Mouse (Mus musculus): Measurements from ENCODE around the gene 3110082J24Rik. TPM values are rescaled to one million over a fixed set of nuclear protein-coding genes. Genes with fewer than 3 reads are reported as not detected.

The 3110082J24Rik gene
- polyA plus RNA-seq, 1 experiment from 2014 or later = not detected

GRCm38 (mm10) chr5:30114761-30115140 is 8.9 kb upstream of the 3110082J24Rik start:
- 0 out of 2 replicates have a peak, but pooled peaks cover 3% of the 10 kb centered on the region for H3K4me1 ChIP-seq (replicated peaks; ENCODE audit: control insufficient read depth, insufficient read depth, low read length)
- 0 out of 2 replicates have a peak overlapping the region, but pooled peaks have one; percentile 40 for H3K9ac ChIP-seq (ENCODE audit: low read depth, low read length)
- H3K4me2 ChIP-seq (replicated peaks; ENCODE audit: low read depth) = peak overlapping the region; percentile 95
- H3K4me3 ChIP-seq (ENCODE audit: low read depth, low read length) = peak overlapping the region; percentile 52
- H3K27me3 ChIP-seq (replicated peaks; ENCODE audit: control insufficient read depth, insufficient read depth, low read length) = peaks cover 7% of the 10 kb centered on the region
- no peak for TF ChIP-seq CTCF (IDR thresholded peaks at IDR 0.05; ENCODE audit: low read depth)
- H3K27ac ChIP-seq (ENCODE audit: low read depth, low read length) = no peak overlapping the region
- WGBS = 1% methylated on average over 28 of the region's 28 CpGs
- H3K9me3 ChIP-seq (ENCODE audit: control insufficient read depth) = no peaks in the 10 kb centered on the region
- peaks cover 13% of the 10 kb centered on the region for H3K36me3 ChIP-seq (ENCODE audit: control insufficient read depth, insufficient read depth)
- ATAC-seq = no peak

- peak; percentile 32 for ATAC-seq
- 0 out of 2 replicates have a peak, but pooled peaks cover 3% of the 10 kb centered on the region for H3K4me1 ChIP-seq (replicated peaks; ENCODE audit: control insufficient read depth, insufficient read depth, low read length)
- peaks cover 7% of the 10 kb centered on the region for H3K27me3 ChIP-seq (replicated peaks; ENCODE audit: control insufficient read depth, insufficient read depth, low read length)
- peak; percentile 81 for TF ChIP-seq CTCF (IDR thresholded peaks at IDR 0.05; ENCODE audit: low read depth)
- WGBS = 2% methylated on average over 102 of the region's 103 CpGs
- peak overlapping the region; percentile 52 for H3K4me3 ChIP-seq (ENCODE audit: low read depth, low read length)
- no peaks in the 10 kb centered on the region for H3K9me3 ChIP-seq (ENCODE audit: control insufficient read depth)
- H3K9ac ChIP-seq (ENCODE audit: low read depth, low read length) = 0 out of 2 replicates have a peak overlapping the region, but pooled peaks have one; percentile 40
- H3K4me2 ChIP-seq (replicated peaks; ENCODE audit: low read depth) = peak overlapping the region; percentile 95
- peaks cover 7% of the 10 kb centered on the region for H3K36me3 ChIP-seq (ENCODE audit: control insufficient read depth, insufficient read depth)
- no peak overlapping the region for H3K27ac ChIP-seq (ENCODE audit: low read depth, low read length)
Measured at GRCm38 (mm10) chr5:30113881-30114760, 8.2 kb upstream of the 3110082J24Rik start.

- no peaks in the 10 kb centered on the region for H3K36me3 ChIP-seq (ENCODE audit: control insufficient read depth, insufficient read depth)
- ATAC-seq = no peak
- H3K4me2 ChIP-seq (replicated peaks; ENCODE audit: low read depth) = no peak overlapping the region
- TF ChIP-seq CTCF (IDR thresholded peaks at IDR 0.05; ENCODE audit: low read depth) = peak; percentile 62
- no peak overlapping the region for H3K4me3 ChIP-seq (ENCODE audit: low read depth, low read length)
- H3K9ac ChIP-seq (ENCODE audit: low read depth, low read length) = no peak overlapping the region
- no peaks in the 10 kb centered on the region for H3K9me3 ChIP-seq (ENCODE audit: control insufficient read depth)
- 0 out of 2 replicates have a peak, but pooled peaks cover 3% of the 10 kb centered on the region for H3K4me1 ChIP-seq (replicated peaks; ENCODE audit: control insufficient read depth, insufficient read depth, low read length)
- H3K27me3 ChIP-seq (replicated peaks; ENCODE audit: control insufficient read depth, insufficient read depth, low read length) = peaks cover 14% of the 10 kb centered on the region
- WGBS = 51% methylated on average over 3 of the region's 3 CpGs
- H3K27ac ChIP-seq (ENCODE audit: low read depth, low read length) = no peak overlapping the region
Measured at GRCm38 (mm10) chr5:30112533-30113068, 6.7 kb upstream of the 3110082J24Rik start.

GRCm38 (mm10) chr5:30111771-30112170 is 5.9 kb upstream of the 3110082J24Rik start:
- Histone ChIP-seq H3K27me3 (replicated peaks; ENCODE audit: control insufficient read depth, insufficient read depth, low read length) (peaks cover 18% of the 10 kb centered on the region), H3K27ac (ENCODE audit: low read depth, low read length) (no peak overlapping the region), H3K9ac (ENCODE audit: low read depth, low read length) (no peak overlapping the region), H3K4me2 (replicated peaks; ENCODE audit: low read depth) (0 out of 2 replicates have a peak overlapping the region, but pooled peaks have one; percentile 47), H3K4me3 (ENCODE audit: low read depth, low read length) (no peak overlapping the region), H3K9me3 (ENCODE audit: control insufficient read depth) (no peaks in the 10 kb centered on the region), H3K4me1 (replicated peaks; ENCODE audit: control insufficient read depth, insufficient read depth, low read length) (0 out of 2 replicates have a peak, but pooled peaks cover 3% of the 10 kb centered on the region), H3K36me3 (ENCODE audit: control insufficient read depth, insufficient read depth) (no peaks in the 10 kb centered on the region)
- TF ChIP-seq CTCF (IDR thresholded peaks at IDR 0.05; ENCODE audit: low read depth) = no peak; the same call in 1 of the 2 replicates
- 68% methylated on average over 3 of the region's 3 CpGs for WGBS
- no peak for ATAC-seq

- 0 out of 2 replicates have a peak, but pooled peaks have one; percentile 11 for ATAC-seq
- peak; percentile 65 for TF ChIP-seq CTCF (IDR thresholded peaks at IDR 0.05; ENCODE audit: low read depth)
- Histone ChIP-seq H3K27ac (ENCODE audit: low read depth, low read length) (peak overlapping the region; percentile 64; the same call in 1 of the 2 replicates), H3K27me3 (replicated peaks; ENCODE audit: control insufficient read depth, insufficient read depth, low read length) (peaks cover 24% of the 10 kb centered on the region), H3K9me3 (ENCODE audit: control insufficient read depth) (no peaks in the 10 kb centered on the region), H3K36me3 (ENCODE audit: control insufficient read depth, insufficient read depth) (no peaks in the 10 kb centered on the region), H3K4me2 (replicated peaks; ENCODE audit: low read depth) (peak overlapping the region; percentile 47), H3K4me1 (replicated peaks; ENCODE audit: control insufficient read depth, insufficient read depth, low read length) (0 out of 2 replicates have a peak, but pooled peaks cover 3% of the 10 kb centered on the region), H3K4me3 (ENCODE audit: low read depth, low read length) (peak overlapping the region; percentile 0; the same call in 1 of the 2 replicates), H3K9ac (ENCODE audit: low read depth, low read length) (no peak overlapping the region)
- WGBS = 6% methylated on average over 18 of the region's 18 CpGs
Measured at GRCm38 (mm10) chr5:30111126-30111525, 5.2 kb upstream of the 3110082J24Rik start.
